Mouse (Mus musculus): Measurements from ENCODE around the gene Sorcs2.
"Not testable (repeated sequence)": the region's sequence is repeated elsewhere in the genome, so short reads cannot be mapped to it uniquely, and the experiment has no call there.

Gene Sorcs2

GRCm38 (mm10) chr5:36391751-36392150, 6.2 kb downstream of the Sorcs2 start:
- in situ Hi-C loops (cut with MboI; ENCODE audit: low sequenced_read_pairs): no loop called here

DNA sequence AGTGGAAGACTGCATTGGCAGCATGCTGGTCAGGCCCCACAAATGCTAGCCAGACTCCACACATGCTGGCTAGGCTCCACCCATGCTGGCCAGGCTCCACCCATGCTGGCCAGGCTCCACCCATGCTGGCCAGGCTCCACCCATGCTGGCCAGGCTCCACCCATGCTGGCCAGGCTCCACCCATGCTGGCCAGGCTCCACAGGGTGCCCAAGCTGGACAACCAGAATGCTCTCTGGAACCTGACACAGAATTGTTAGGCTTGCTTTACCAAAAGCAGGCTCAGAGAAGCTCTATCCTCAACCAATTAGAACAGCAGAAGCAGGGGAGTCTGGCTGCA, 7.4 kb downstream of the Sorcs2 start:
- in situ Hi-C loops (cut with MboI; ENCODE audit: low sequenced_read_pairs): not testable (repeated sequence)

- in situ Hi-C loops (cut with MboI; ENCODE audit: low sequenced_read_pairs): no loop called here
Observed at GRCm38 (mm10) chr5:36389731-36390590, 8.0 kb downstream of the Sorcs2 start.

GRCm38 (mm10) chr5:36385062-36385461, 12.9 kb downstream of the Sorcs2 start:
- in situ Hi-C loops (cut with MboI; ENCODE audit: low sequenced_read_pairs): no loop called here

- in situ Hi-C loops (cut with MboI; ENCODE audit: low sequenced_read_pairs): no loop called here
Observed at GRCm38 (mm10) chr5:36383431-36383830, 14.5 kb downstream of the Sorcs2 start.

GRCm38 (mm10) chr5:36382721-36383120, 15.2 kb downstream of the Sorcs2 start:
- in situ Hi-C loops (cut with MboI; ENCODE audit: low sequenced_read_pairs): no loop called here

GRCm38 (mm10) chr5:36382134-36382693, 15.7 kb downstream of the Sorcs2 start:
- in situ Hi-C loops (cut with MboI; ENCODE audit: low sequenced_read_pairs): no loop called here

DNA sequence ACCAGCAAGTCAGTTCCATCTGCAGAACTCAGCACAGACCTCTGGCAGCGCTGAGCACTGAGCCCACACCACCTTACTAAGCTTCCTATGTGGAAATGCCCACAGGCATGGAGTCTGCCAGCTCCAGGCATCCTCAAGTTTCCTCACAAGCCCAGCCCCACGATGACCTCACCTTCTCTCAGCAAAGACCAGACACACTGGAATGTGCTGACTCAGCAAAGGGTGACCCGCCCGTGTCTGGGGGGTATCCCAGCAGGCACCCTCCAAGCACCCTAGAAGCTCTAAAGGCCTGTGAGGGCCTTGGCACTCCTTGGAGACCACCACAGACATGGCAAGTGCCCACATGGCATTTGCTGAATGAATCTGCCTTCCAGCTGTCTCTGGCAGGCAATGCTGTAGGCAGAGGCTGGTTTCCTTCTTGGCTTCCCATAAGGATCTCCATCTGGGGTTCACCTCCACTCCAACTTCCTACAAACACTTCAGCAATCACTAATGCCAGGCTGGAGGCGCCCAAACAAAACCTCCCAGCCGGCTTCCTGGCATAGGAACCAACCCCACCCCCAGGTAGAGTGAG, 17.9 kb downstream of the Sorcs2 start:
- in situ Hi-C loops (cut with MboI; ENCODE audit: low sequenced_read_pairs): no loop called here

DNA sequence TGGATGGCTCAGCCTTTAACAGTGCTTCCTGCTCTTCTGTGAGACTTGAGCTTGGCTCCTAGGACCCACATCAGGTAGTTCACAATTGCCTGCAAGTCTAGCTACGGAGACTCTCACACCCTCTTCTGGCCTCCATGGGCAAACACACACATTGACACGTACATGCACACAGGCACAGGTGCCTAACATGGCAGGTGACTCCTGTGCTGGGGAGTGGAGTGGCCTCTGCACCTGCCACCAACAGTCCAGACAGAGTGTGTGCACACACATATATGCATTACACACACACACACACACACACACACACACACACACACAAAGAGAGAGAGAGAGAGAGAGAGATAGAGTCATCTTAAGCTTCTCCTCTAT, 19.6 kb downstream of the Sorcs2 start:
- in situ Hi-C loops (cut with MboI; ENCODE audit: low sequenced_read_pairs): no loop called here

DNA sequence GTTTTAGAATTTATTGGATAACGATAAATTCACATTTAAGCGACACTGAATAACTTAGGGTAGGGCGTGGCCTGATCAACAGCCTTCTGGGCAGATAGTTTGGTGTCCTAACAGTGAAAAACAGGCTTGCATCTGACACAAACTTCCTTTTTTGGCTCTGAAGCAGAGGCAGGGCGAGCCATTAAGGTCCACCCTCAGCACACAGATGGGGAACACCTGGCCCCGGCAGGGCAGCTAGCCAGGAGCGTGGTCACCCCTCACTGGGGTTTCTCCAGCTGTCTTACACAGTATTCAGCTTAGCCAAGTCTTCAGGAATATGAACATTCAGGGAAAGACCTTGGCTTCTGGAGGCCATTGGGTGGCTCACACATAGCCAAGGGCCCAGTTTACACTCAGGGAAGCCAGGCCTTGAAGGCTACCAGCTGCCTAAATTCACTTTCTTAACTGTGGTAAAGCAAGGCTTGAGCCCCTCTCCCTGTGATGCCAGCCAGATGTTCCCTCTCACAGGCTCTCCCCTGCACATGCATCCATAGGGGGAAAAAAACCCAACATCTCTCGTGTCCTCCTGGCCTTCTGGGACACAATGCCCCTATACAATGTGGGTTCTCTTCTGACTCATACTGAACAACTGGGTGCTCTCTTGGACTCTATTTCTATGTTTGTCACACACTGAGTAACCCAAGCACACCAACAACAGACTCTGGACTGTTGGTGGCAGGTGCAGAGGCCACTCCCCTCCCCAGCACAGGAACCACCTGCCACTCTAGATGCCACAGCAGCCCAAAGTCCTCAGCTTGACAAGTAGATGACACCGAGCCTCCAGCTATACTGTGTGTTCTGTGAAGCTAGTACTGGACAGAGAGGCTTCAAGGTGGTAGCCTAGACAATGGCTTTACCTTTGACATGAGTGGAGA, 20.2 kb downstream of the Sorcs2 start:
- in situ Hi-C loops (cut with MboI; ENCODE audit: low sequenced_read_pairs): no loop called here

DNA sequence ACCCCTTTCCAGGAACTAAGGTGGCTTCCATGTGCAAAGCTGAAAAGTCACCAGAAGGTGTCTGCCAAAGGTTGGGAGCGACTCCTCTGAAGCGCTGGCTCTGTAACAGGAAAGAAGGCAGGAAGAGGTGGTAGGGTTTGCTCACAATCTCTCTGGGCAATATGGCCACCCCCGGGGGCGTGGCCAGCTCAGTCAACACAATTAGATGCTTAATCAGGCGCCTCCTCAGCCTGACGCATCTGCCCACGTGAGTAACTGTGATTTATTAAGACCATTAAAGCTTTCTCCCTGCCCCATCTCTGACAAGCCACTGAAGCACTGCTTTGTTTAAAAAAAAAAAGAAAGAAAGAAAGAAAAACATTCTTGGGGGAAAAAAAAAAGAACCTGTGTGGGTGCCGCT, 22.1 kb downstream of the Sorcs2 start:
- in situ Hi-C loops (cut with MboI; ENCODE audit: low sequenced_read_pairs): no loop called here

DNA sequence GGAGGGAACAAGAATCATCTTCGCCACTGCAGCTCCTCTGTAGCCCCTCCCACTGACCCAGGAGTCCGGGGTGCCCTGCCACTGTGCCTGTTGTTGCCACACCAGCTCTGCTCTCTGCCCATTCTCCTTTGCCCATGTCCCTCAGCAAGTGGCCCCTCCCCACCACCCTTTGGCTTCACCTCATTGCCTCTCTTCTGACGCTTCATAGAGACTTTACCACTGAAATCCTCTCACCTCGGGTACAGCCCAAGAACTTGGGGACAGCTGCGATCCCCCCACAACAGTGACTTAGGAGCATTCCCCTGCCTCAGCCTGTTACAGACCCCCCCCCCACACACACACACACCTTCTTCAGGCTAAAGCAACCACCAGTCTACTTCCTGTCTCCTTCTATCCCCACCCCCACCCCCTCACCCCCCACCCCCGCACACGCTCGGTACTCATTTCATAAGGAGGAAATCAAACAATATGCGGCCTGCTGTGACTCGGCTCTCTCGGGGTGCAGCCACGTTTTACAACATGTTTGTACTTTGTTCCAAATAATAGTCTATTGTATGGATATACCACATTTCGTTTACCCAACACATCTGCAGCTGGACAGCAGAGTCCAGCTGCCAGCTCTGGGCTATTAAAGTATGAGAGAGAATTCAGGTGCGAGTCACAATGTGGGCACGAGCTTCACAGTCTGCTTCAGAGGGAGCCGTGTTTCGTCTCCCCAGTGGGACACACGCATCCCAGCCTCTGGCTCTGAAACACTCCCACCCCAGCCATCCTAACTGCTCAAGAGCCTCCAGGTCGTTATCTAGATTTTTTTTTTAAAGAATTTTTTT, 23.5 kb downstream of the Sorcs2 start:
- in situ Hi-C loops (cut with MboI; ENCODE audit: low sequenced_read_pairs): no loop called here

DNA sequence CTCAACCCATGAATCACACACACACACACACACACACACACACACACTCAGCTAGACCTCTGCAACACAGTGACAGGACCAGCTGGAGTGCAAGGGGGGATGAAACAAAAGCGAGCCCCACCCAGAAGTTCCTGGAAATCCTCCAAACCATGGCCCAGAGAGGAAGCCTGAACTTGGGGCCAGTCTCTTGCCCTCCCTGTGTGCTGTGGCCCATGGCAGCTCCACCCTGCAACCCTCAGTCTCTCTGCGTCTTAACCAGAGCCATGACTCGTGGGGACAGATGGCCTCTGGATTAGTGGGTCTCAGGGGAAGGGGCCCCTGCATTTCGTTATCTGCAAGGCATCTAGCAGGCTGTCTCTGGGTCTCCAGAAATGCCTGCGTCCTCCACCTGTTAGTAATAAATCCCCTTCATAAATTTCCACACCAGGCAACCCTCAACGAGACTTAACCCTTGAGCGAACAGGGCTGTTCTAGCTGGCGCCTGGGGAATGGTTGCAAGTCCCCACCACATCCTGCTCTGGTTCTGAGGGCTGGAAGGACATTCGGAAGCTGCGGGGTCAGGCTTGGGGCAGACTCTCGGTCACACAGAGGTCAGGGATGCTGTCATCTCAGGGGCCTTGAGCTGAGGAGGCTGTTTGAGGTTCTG, 24.6 kb downstream of the Sorcs2 start:
- in situ Hi-C loops (cut with MboI; ENCODE audit: low sequenced_read_pairs): no loop called here

DNA sequence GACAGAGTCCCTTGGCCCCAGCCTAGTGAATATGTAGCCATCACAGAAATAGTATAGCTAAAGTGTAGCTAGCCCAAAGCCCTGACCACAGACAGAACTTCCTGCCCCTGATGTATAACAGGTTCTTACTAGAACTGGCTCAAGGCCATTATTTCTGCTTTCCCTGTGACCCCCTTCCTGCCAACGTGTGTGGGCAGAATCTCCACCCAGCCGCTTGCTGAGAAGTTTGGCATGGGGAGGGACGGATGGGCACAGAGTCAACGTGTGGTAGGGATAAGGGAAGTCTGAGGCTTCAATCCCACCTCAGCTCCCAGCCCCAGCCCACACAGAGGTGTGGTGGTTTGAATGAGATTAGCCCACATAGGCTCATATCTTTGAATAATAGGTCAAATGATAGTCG, 26.2 kb downstream of the Sorcs2 start:
- in situ Hi-C loops (cut with MboI; ENCODE audit: low sequenced_read_pairs): no loop called here

GRCm38 (mm10) chr5:36369261-36369684, 28.7 kb downstream of the Sorcs2 start:
- in situ Hi-C loops (cut with MboI; ENCODE audit: low sequenced_read_pairs): no loop called here

GRCm38 (mm10) chr5:36368511-36369135, 29.3 kb downstream of the Sorcs2 start:
- in situ Hi-C loops (cut with MboI; ENCODE audit: low sequenced_read_pairs): no loop called here

GRCm38 (mm10) chr5:36367911-36368310, 30.0 kb downstream of the Sorcs2 start:
- in situ Hi-C loops (cut with MboI; ENCODE audit: low sequenced_read_pairs): no loop called here

GRCm38 (mm10) chr5:36367181-36367610, 30.7 kb downstream of the Sorcs2 start:
- in situ Hi-C loops (cut with MboI; ENCODE audit: low sequenced_read_pairs): no loop called here

DNA sequence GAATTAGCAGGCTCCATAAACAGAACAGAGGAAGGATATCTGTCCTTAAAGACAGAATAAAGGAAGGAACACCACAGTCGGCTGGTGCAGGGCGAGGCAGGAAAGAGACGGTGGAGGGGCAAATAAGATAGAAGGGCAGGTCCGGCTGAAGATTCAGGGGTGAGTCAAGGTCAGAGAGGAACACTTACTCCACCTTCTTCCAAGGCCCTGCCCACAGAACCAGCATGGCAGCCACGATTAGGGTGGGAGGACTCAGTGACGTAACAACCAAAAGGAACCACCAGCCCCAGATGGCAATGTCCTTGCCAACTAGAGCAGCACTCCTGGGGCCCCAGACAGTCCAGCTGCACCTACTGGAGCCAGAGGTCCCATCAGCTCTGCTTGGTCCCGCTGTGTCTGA, 36.2 kb downstream of the Sorcs2 start:
- in situ Hi-C loops (cut with MboI; ENCODE audit: low sequenced_read_pairs): no loop called here
